Mouse (Mus musculus): ENCODE data around the gene Zbp1. TPM values are rescaled to one million over a fixed set of nuclear protein-coding genes. Genes with fewer than 3 reads are reported as not detected.

The Zbp1 gene
- polyA plus RNA-seq (2012; fragmentation: generic; extraction: Trizol) = 0.08 TPM
- long read RNA-seq, experiment 1 = 0 reads
- long read RNA-seq, experiment 2 = 0 reads

DNA sequence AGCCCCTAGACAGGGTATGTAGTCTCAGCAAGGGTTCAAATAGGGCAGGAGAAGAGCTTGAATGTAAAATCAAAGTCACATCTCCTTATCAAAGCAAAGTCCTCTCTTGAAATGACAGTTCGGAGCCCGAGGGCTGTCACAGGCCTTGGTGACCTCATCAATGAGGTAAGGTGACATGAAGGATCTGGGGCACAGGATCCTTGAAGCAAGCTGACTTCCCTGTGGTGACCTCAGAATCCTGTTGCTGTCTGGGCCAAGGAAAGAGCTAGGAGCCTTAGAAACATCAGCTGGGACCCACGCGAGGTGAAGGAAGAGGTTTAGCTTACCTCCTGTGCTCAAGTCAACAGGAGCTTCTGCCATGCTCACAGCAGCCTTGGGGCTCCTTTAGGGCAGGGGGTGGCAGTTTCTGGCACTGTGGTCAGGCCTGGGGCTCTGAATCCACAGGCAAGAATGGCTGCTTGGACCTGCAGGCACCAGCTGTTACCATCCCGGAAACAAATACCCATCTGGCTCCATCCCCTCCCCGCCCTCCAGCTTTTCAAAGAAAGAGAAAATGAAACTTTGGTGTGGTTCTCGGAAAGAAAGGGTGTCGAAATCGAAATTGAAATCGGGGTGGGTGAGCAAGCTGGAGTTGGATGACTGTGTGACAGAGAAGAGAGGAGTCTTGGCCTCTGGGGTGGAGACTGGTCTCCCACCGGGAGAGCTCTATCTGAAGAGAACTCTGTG is at the start of gene Zbp1:
TSS of gene Zbp1 (minus strand) at position 508 of the 726 bp plus-strand sequence.
- no peak within 1 kb of the TSS for H3K4me3 ChIP-seq (ENCODE audit: insufficient read depth, poor library complexity, severe bottlenecking)
- no peaks in the 10 kb centered on the region for H3K36me3 ChIP-seq (ENCODE audit: control insufficient read depth, insufficient read depth)
- H3K27me3 ChIP-seq (ENCODE audit: control insufficient read depth, insufficient read depth, insufficient read length) = no peaks in the 10 kb centered on the region
- H3K79me2 ChIP-seq (ENCODE audit: control insufficient read depth, insufficient read depth) = no peaks in the 10 kb centered on the region
- TF ChIP-seq MYOD1 (IDR thresholded peaks at IDR 0.05; ENCODE audit: control insufficient read depth, insufficient read length, low read depth) (no peak), USF1 (IDR thresholded peaks at IDR 0.05; ENCODE audit: low read depth) (no peak), CEBPB (IDR thresholded peaks at IDR 0.05; ENCODE audit: low read depth) (no peak), MAX (IDR thresholded peaks at IDR 0.05) (no peak), MYOG (IDR thresholded peaks at IDR 0.05; ENCODE audit: control insufficient read depth, extremely low read depth, insufficient read length) (no peak)
- no peaks in the 10 kb centered on the region for H3K79me3 ChIP-seq (ENCODE audit: low read depth)
- no peak within 1 kb of the TSS for H3ac ChIP-seq (ENCODE audit: control insufficient read depth, insufficient read length, low read depth)

DNA sequence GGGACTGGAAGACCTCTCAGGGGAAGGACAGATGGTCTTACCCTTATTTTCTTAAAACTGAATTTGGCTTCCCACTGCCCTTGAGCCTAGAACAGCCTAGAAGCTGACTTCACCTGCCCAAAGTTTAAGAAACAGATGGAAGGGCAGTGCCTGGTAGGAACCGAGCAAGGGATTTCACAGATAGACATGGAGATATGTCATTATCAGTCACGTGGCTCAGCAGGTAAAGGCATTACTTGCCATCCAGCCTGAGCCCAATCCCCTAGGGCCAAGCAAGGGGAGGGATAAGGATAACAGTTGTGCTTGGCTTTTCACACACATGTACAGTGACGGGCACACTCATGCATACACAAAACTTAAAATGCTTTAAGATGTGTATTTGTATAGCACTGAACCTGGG is 48.8 kb upstream of the Zbp1 start:
- Histone ChIP-seq H3ac (ENCODE audit: control insufficient read depth, insufficient read length, low read depth) (peak overlapping the region; percentile 55), H3K79me3 (ENCODE audit: low read depth) (peaks cover 81% of the 10 kb centered on the region), H3K27me3 (ENCODE audit: control insufficient read depth, insufficient read depth, insufficient read length) (no peaks in the 10 kb centered on the region), H3K79me2 (ENCODE audit: control insufficient read depth, insufficient read depth) (peaks cover 96% of the 10 kb centered on the region), H3K36me3 (ENCODE audit: control insufficient read depth, insufficient read depth) (peaks cover 45% of the 10 kb centered on the region), H3K4me3 (ENCODE audit: insufficient read depth, poor library complexity, severe bottlenecking) (peak overlapping the region; percentile 14)
- no peak for TF ChIP-seq CTCF (IDR thresholded peaks at IDR 0.05; ENCODE audit: control insufficient read depth, insufficient read depth, insufficient read length)
- TF ChIP-seq CEBPB (IDR thresholded peaks at IDR 0.05; ENCODE audit: low read depth) = no peak
- TF ChIP-seq MYOG (IDR thresholded peaks at IDR 0.05; ENCODE audit: control insufficient read depth, extremely low read depth, insufficient read length) = no peak
- peak; percentile 74 for TF ChIP-seq USF1 (IDR thresholded peaks at IDR 0.05; ENCODE audit: low read depth)
- no peak for TF ChIP-seq FOSL1 (IDR thresholded peaks at IDR 0.05; ENCODE audit: insufficient read depth, low read length, poor library complexity, severe bottlenecking)
- TF ChIP-seq MAX (IDR thresholded peaks at IDR 0.05) = no peak
- TF ChIP-seq MYOD1 (IDR thresholded peaks at IDR 0.05; ENCODE audit: control insufficient read depth, insufficient read length, low read depth) = no peak

DNA sequence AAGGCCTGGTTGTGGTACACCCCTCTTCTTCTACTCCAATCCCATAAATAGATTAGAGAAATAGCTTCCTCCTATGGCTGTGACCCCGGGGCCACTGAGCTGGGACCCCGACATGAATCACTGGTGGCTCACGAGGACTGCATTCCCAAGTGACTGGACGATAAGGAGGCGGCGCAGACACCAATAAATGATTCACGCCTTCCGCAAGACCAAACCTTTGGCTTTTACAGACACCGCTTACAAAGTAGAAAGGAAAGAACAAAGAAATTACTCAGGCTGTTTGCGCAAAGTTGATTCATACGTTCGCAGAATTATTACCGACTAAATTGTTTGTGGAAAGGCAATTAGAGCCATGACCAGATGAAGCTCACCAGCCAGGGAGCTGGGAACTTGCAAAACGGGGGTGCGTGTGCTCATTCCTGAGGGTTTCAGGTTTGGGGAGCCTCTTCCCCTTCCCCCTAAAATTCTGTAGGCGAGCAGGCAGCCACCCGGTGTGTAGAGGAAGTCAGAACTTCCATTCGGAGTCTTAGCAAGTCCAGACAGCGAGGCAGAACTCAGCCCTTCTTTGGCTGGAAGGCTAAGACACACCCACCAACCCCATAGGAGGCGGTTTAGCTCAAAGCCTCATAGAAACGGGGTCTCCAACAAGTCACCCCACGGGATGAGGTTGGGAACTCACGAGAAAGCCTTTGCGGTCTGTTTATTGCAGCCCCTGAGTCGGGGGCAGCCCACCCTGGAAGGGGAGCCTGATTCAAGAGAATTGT is 47.8 kb upstream of the Zbp1 start:
- peak overlapping the region; percentile 55 for H3ac ChIP-seq (ENCODE audit: control insufficient read depth, insufficient read length, low read depth)
- H3K79me3 ChIP-seq (ENCODE audit: low read depth) = peaks cover 80% of the 10 kb centered on the region
- no peaks in the 10 kb centered on the region for H3K27me3 ChIP-seq (ENCODE audit: control insufficient read depth, insufficient read depth, insufficient read length)
- peak overlapping the region; percentile 14 for H3K4me3 ChIP-seq (ENCODE audit: insufficient read depth, poor library complexity, severe bottlenecking)
- H3K79me2 ChIP-seq (ENCODE audit: control insufficient read depth, insufficient read depth) = peaks cover 96% of the 10 kb centered on the region
- peaks cover 35% of the 10 kb centered on the region for H3K36me3 ChIP-seq (ENCODE audit: control insufficient read depth, insufficient read depth)
- TF ChIP-seq CTCF (IDR thresholded peaks at IDR 0.05; ENCODE audit: control insufficient read depth, insufficient read depth, insufficient read length) (no peak), CEBPB (IDR thresholded peaks at IDR 0.05; ENCODE audit: low read depth) (peak; percentile 83), MYOD1 (IDR thresholded peaks at IDR 0.05; ENCODE audit: control insufficient read depth, insufficient read length, low read depth) (peak; percentile 43), FOSL1 (IDR thresholded peaks at IDR 0.05; ENCODE audit: insufficient read depth, low read length, poor library complexity, severe bottlenecking) (peak; percentile 93), MAX (IDR thresholded peaks at IDR 0.05) (no peak), MYOG (IDR thresholded peaks at IDR 0.05; ENCODE audit: control insufficient read depth, extremely low read depth, insufficient read length) (no peak), USF1 (IDR thresholded peaks at IDR 0.05; ENCODE audit: low read depth) (no peak)

DNA sequence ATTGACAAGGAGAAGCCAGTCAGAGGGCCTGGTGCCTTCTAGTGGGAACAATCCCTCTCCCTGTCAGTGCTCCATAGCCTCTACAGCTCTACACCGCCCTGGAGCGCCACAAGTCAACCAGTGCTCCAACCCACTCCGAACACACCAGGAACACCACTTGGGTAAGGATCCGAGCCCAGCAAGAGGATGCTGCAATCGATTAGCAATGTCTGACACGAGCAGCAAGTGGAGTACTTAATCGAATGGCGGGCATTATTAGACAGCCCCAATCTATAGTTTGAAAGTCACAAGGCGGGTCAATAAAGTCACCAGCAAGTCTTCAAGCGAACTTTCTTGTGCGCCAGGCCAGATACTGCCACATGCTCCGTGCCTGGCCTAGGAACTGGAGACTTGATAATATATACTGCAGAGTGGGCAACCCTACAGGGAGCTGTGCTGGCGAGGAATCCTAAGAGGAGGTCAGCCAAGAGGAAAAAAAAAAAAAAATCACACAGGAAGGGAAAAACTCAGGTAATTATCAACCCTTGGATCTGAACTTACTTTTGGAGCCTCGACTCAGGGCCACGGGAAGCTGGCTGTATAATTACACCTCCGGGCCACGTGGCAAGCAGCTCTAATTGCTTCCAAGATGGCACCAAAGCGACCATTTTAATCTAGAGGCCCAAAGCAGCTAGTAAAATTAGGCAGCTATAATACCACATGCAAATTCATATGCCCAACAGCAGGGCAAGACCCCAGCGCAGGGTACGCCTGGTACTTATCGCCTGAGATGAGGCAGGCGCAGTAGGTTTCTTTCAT is 46.9 kb upstream of the Zbp1 start:
- TF ChIP-seq USF1 (IDR thresholded peaks at IDR 0.05; ENCODE audit: low read depth) (peak; percentile 16), MAX (IDR thresholded peaks at IDR 0.05) (peak; percentile 76), MYOD1 (IDR thresholded peaks at IDR 0.05; ENCODE audit: control insufficient read depth, insufficient read length, low read depth) (no peak), FOSL1 (IDR thresholded peaks at IDR 0.05; ENCODE audit: insufficient read depth, low read length, poor library complexity, severe bottlenecking) (no peak), MYOG (IDR thresholded peaks at IDR 0.05; ENCODE audit: control insufficient read depth, extremely low read depth, insufficient read length) (no peak), CTCF (IDR thresholded peaks at IDR 0.05; ENCODE audit: control insufficient read depth, insufficient read depth, insufficient read length) (no peak), CEBPB (IDR thresholded peaks at IDR 0.05; ENCODE audit: low read depth) (no peak)
- no peak overlapping the region for H3K4me3 ChIP-seq (ENCODE audit: insufficient read depth, poor library complexity, severe bottlenecking)
- H3K79me2 ChIP-seq (ENCODE audit: control insufficient read depth, insufficient read depth) = peaks cover 96% of the 10 kb centered on the region
- peak overlapping the region; percentile 52 for H3ac ChIP-seq (ENCODE audit: control insufficient read depth, insufficient read length, low read depth)
- H3K27me3 ChIP-seq (ENCODE audit: control insufficient read depth, insufficient read depth, insufficient read length) = no peaks in the 10 kb centered on the region
- peaks cover 30% of the 10 kb centered on the region for H3K36me3 ChIP-seq (ENCODE audit: control insufficient read depth, insufficient read depth)
- peaks cover 76% of the 10 kb centered on the region for H3K79me3 ChIP-seq (ENCODE audit: low read depth)

DNA sequence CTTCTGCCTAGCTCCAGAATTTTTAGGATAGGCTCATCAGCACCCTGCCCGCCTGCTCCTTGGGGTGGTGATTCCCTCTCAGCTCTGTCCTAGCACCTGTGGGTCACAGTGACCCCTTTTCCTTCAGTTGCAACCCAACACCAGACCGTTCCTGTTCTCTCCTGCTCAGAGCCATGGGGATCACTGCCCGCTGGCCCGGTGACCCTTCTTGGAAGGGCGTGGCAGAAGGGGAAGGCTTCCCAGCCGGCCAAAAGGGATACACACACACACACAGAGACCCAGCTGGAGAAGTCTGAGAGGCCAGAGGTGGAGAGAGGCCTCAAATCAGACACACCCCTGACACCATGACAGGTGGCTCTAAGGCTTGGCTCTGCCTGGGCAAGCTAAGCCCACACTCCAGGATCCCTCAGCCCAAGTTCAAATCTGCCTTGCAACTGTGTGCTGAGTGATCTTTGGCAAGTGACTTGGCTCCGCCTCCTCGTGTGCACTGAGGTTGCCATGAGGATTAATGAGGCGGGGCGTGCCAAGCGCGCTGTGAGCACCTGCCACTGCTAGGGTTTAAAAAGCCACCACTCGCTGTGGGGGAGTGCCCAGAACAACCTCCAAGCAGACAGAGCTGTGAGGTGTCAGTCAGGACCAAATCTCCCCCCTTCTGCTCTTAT is 45.9 kb upstream of the Zbp1 start:
- H3K27me3 ChIP-seq (ENCODE audit: control insufficient read depth, insufficient read depth, insufficient read length) = no peaks in the 10 kb centered on the region

More for the DNA sequence above, 45.9 kb upstream of the Zbp1 start:
- Histone ChIP-seq H3ac (ENCODE audit: control insufficient read depth, insufficient read length, low read depth) (peak overlapping the region; percentile 28), H3K36me3 (ENCODE audit: control insufficient read depth, insufficient read depth) (peaks cover 26% of the 10 kb centered on the region), H3K79me3 (ENCODE audit: low read depth) (peaks cover 76% of the 10 kb centered on the region), H3K79me2 (ENCODE audit: control insufficient read depth, insufficient read depth) (peaks cover 96% of the 10 kb centered on the region), H3K4me3 (ENCODE audit: insufficient read depth, poor library complexity, severe bottlenecking) (no peak overlapping the region)
- TF ChIP-seq FOSL1 (IDR thresholded peaks at IDR 0.05; ENCODE audit: insufficient read depth, low read length, poor library complexity, severe bottlenecking) (no peak), MYOG (IDR thresholded peaks at IDR 0.05; ENCODE audit: control insufficient read depth, extremely low read depth, insufficient read length) (no peak), MYOD1 (IDR thresholded peaks at IDR 0.05; ENCODE audit: control insufficient read depth, insufficient read length, low read depth) (peak; percentile 84), CTCF (IDR thresholded peaks at IDR 0.05; ENCODE audit: control insufficient read depth, insufficient read depth, insufficient read length) (no peak), MAX (IDR thresholded peaks at IDR 0.05) (peak; percentile 77), CEBPB (IDR thresholded peaks at IDR 0.05; ENCODE audit: low read depth) (no peak), USF1 (IDR thresholded peaks at IDR 0.05; ENCODE audit: low read depth) (no peak)

Measured in C2C12 (cell line).